Mouse (Mus musculus) brain, embryonic 14.5 days (tissue): ENCODE measurements at regions not wholly inside any gene's neighbourhood (a gene's known extent, or its start where the extent isn't known, plus 50 kb on each side); places are given as distances from the start of the nearest gene placed in this dataset.

Source experiments
- CTCF ChIP-seq: fragments of 200-500 bp; IDR thresholded peaks from 2 replicates; pipeline ENCODE4 v1.5.1; 2012; ENCODE audit warnings: inconsistent platforms, mild to moderate bottlenecking, moderate library complexity, borderline replicate concordance; ENCODE audit not compliant: insufficient read depth, insufficient read length; ENCODE audit errors: extremely low read depth
- POLR2A ChIP-seq: fragments of 200-500 bp; IDR thresholded peaks from 2 replicates; pipeline ENCODE4 v1.6.1; 2012; ENCODE audit warnings: mild to moderate bottlenecking, inconsistent platforms, borderline replicate concordance; ENCODE audit not compliant: poor library complexity, insufficient read depth, insufficient read length, severe bottlenecking; ENCODE audit errors: extremely low read depth

DNA sequence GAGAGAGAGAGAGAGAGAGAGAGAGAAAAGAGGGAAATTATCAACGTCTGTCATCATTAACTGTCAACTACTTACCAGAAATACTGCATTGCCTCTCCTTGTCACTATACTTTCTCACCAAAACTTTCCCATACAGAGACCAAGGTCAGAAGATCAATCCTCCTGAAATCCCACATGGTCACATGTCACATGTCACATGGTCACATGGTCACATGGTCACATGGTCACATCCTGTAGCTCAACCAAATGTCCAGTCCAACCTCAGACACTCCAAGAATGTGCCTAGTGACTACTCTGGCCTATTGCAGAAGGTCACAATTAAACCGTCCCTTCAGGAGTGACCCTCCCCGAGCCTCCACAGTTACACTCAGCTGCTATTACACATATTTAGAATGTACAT lies 135.8 kb upstream of the Arid1b start:
- no peak for TF ChIP-seq CTCF
- no peak for TF ChIP-seq POLR2A
